Mouse (Mus musculus): ENCODE measurements at regions not wholly inside any gene's neighbourhood (a gene's known extent, or its start where the extent isn't known, plus 50 kb on each side); places are given as distances from the start of the nearest gene placed in this dataset.
"Not testable (repeated sequence)": the region's sequence is repeated elsewhere in the genome, so short reads cannot be mapped to it uniquely, and the experiment has no call there.

GRCm38 (mm10) chrX:18874051-18874450 is 412.9 kb upstream of the 4930578C19Rik start:
- no peaks in the 10 kb centered on the region for H3K4me1 ChIP-seq (ENCODE audit: control insufficient read depth, insufficient read depth, low read length)
- H3K27ac ChIP-seq (ENCODE audit: control insufficient read depth, insufficient read depth, low read depth, low read length, poor library complexity): no peak overlapping the region
- no peak for TF ChIP-seq POLR2A (IDR thresholded peaks at IDR 0.05; ENCODE audit: borderline replicate concordance, control insufficient read depth, low read depth, low read length)
- no peak overlapping the region for H3K4me3 ChIP-seq (replicated peaks; ENCODE audit: control insufficient read depth, low read depth, low read length)

GRCm38 (mm10) chrX:18838668-18839067 is 377.5 kb upstream of the 4930578C19Rik start:
- WGBS: 53% methylated on average over 3 of the region's 3 CpGs
- Histone ChIP-seq H3K4me3 (replicated peaks; ENCODE audit: control insufficient read depth, low read depth, low read length) (no peak overlapping the region), H3K4me1 (ENCODE audit: control insufficient read depth, insufficient read depth, low read length) (no peaks in the 10 kb centered on the region), H3K27ac (ENCODE audit: control insufficient read depth, insufficient read depth, low read depth, low read length, poor library complexity) (no peak overlapping the region)
- no peak for TF ChIP-seq POLR2A (IDR thresholded peaks at IDR 0.05; ENCODE audit: borderline replicate concordance, control insufficient read depth, low read depth, low read length)
- TF ChIP-seq CTCF (IDR thresholded peaks at IDR 0.05; ENCODE audit: control insufficient read depth, insufficient read depth, low read length): no peak

GRCm38 (mm10) chrX:18824971-18825370 is 363.8 kb upstream of the 4930578C19Rik start:
- WGBS: 78% methylated on average over 1 of the region's 1 CpGs

DNA sequence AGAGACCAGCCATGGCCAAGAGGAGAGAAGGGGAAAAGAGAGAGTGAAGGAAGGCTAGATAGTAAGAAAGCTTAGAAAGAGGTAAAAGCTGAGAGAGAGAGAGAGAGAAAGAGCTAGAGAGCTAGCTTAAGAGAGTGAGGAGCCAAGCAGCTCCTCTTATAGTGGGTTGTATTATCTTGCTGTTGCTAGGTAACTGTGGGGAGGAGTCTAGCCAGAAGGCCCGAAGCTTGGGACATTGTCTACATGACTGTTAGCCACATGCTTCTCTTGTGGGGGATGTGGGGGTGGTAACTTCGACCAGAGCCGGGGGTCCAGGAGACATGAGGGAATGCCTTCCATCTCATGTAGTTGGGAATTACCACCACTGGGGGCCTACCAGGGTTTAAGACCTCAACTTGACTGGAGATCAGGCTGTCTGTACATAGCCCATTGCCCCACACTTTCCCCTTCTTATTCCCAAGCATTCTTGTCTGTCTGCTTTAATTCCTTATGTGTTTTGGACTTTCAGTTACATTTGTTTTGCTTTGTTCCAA is 353.3 kb upstream of the 4930578C19Rik start:
- TF ChIP-seq CTCF (IDR thresholded peaks at IDR 0.05; ENCODE audit: control insufficient read depth, insufficient read depth, low read length): no peak
- Histone ChIP-seq H3K4me1 (ENCODE audit: control insufficient read depth, insufficient read depth, low read length) (no peaks in the 10 kb centered on the region), H3K27ac (ENCODE audit: control insufficient read depth, insufficient read depth, low read depth, low read length, poor library complexity) (no peak overlapping the region), H3K4me3 (replicated peaks; ENCODE audit: control insufficient read depth, low read depth, low read length) (no peak overlapping the region)
- 58% methylated on average over 3 of the region's 3 CpGs for WGBS

More at GRCm38 (mm10) chrX:18824971-18825370, 363.8 kb upstream of the 4930578C19Rik start:
- H3K4me1 ChIP-seq (ENCODE audit: control insufficient read depth, insufficient read depth, low read length); H3K27ac ChIP-seq (ENCODE audit: control insufficient read depth, insufficient read depth, low read depth, low read length, poor library complexity); H3K4me3 ChIP-seq (replicated peaks; ENCODE audit: control insufficient read depth, low read depth, low read length): not testable (repeated sequence)
